Comparison of ENCODE assay signal across 28 mouse cellular contexts in the genomic region with DNA sequence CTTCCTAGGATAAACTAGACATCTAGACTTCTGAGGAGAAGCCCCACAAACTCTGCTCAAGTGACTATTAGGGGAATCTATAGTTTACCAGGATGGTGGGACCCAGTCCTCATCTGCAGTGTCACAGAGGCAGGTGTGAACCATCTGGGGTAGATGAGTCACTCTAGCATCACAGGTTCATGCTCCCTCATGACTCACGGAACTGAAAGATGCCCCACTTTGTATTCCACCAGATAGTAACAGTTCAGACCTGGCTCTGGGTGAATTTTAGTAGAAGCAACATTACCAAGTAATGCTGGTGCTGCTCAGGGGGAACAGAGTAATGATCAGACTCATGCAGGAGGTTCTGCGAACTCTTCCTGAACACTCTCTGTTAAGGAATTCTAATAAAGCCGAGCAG. TPM values are rescaled to one million over a fixed set of nuclear protein-coding genes. Genes with fewer than 3 reads are reported as not detected.
"Had no signal": no experiment of that assay in that cellular context is flagged by ENCODE, and none has a peak within 500 bp of the region (broad histone marks: within the 10 kb centered on the region; RNA-seq: fewer than 3 reads in every experiment).

No protein-coding gene starts in this region.

- H3K4me1 ChIP-seq: embryonic facial prominence, embryonic 10.5 days; embryonic facial prominence, embryonic 12.5 days; embryonic facial prominence, embryonic 13.5 days; embryonic facial prominence, embryonic 15.5 days; forebrain, embryonic 10.5 days; forebrain, embryonic 12.5 days; forebrain, embryonic 13.5 days; forebrain, embryonic 15.5 days had no signal

- DNase-seq: cerebellum, adult 8-10 months; cerebellum, adult 9-10 months; cerebellum, adult 9-11 months; cerebellum, postnatal 10 days; cerebellum, postnatal 14 days; cerebellum, postnatal 25 days; cerebellum, postnatal 36 days; embryo, embryonic 11 days; forebrain, postnatal 0 days; gastrocnemius, adult 2 months; gastrocnemius, postnatal 10 days; gastrocnemius, postnatal 14 days; gastrocnemius, postnatal 25 days; gastrocnemius, postnatal 36 days; heart, adult 18-20 months had no signal

- H3K9ac ChIP-seq: embryonic facial prominence, embryonic 12.5 days; embryonic facial prominence, embryonic 13.5 days; embryonic facial prominence, embryonic 15.5 days; forebrain, embryonic 12.5 days; forebrain, embryonic 13.5 days; forebrain, embryonic 15.5 days; forebrain, postnatal 0 days had no signal

- H3K27ac ChIP-seq: embryonic facial prominence, embryonic 10.5 days; embryonic facial prominence, embryonic 12.5 days; embryonic facial prominence, embryonic 13.5 days; embryonic facial prominence, embryonic 15.5 days; forebrain, embryonic 10.5 days; forebrain, embryonic 12.5 days; forebrain, embryonic 13.5 days; forebrain, embryonic 15.5 days; gastrocnemius, adult 2 months; heart, embryonic 10.5 days had no signal

- H3K4me3 ChIP-seq: embryonic facial prominence, embryonic 10.5 days; embryonic facial prominence, embryonic 12.5 days; embryonic facial prominence, embryonic 13.5 days; embryonic facial prominence, embryonic 15.5 days; erythroblast, embryonic 14.5 days; forebrain, embryonic 10.5 days; forebrain, embryonic 12.5 days; forebrain, embryonic 13.5 days; forebrain, embryonic 15.5 days; gastrocnemius, adult 2 months; heart, embryonic 10.5 days had no signal

- ATAC-seq: forebrain, embryonic 13.5 days; forebrain, embryonic 14.5 days; forebrain, embryonic 15.5 days; forebrain, embryonic 16.5 days; forebrain, postnatal 0 days had no signal

- H3K27me3 ChIP-seq: embryonic facial prominence, embryonic 12.5 days; embryonic facial prominence, embryonic 13.5 days; embryonic facial prominence, embryonic 15.5 days; forebrain, embryonic 12.5 days; forebrain, embryonic 13.5 days; forebrain, embryonic 15.5 days had no signal

RNA-seq across cellular contexts. Expression of a gene that starts 36.5 kb away (rescaled TPM):
- total RNA-seq: granulocyte monocyte progenitor cell, adult 5-6 weeks had no signal
